Mouse (Mus musculus) MEL (cell line): ENCODE measurements around the gene Cenpa. TPM values are rescaled to one million over a fixed set of nuclear protein-coding genes. Genes with fewer than 3 reads are reported as not detected.
A peak's percentile ranks its signal among the peaks of the same experiment; 100 is the strongest.

Experiments used
- DNase-seq: peaks from one replicate; pipeline ENCODE4 v3.0.0; 2011; ENCODE audit warnings: low read depth, low spot score
- H3K27ac ChIP-seq: 2 replicates; pipeline ENCODE4 v1.5.1; 2012; ENCODE audit warnings: low read depth, mild to moderate bottlenecking, control low read depth, low read length, moderate library complexity; ENCODE audit not compliant: control insufficient read depth
- H3K27me3 ChIP-seq, 2 experiments: fragments of 150-350 bp in 1 of 2; sonication (generic) in 1 of 2; 2 replicates each; pipeline ENCODE4 v1.6.1; 2012; ENCODE audit warnings: low read length in 2 of 2, mild to moderate bottlenecking in 2 of 2, improper control_type of control experiment in 1 of 2, moderate library complexity in 1 of 2; ENCODE audit not compliant: insufficient read depth in 2 of 2, control insufficient read depth in 1 of 2
- H3K36me3 ChIP-seq, 2 experiments: 2 replicates each; pipeline ENCODE4 v1.6.1; 2012 to 2014; ENCODE audit warnings: low read length in 2 of 2, improper control_type of control experiment in 1 of 2, inconsistent platforms in 1 of 2, mild to moderate bottlenecking in 1 of 2; ENCODE audit not compliant: insufficient read depth in 2 of 2, control insufficient read depth in 1 of 2
- H3K4me1 ChIP-seq, 2 experiments: fragments of 150-350 bp in 1 of 2; sonication (generic) in 1 of 2; 2 replicates each; pipeline ENCODE4 v1.6.1; 2012; ENCODE audit warnings: low read length in 2 of 2, improper control_type of control experiment in 1 of 2, mild to moderate bottlenecking in 1 of 2; ENCODE audit not compliant: insufficient read depth in 2 of 2, control insufficient read depth in 1 of 2
- H3K4me3 ChIP-seq, 2 experiments: fragments of 150-350 bp in 1 of 2; sonication (generic) in 1 of 2; 2 replicates each; pipeline ENCODE4 v1.5.1; 2012; ENCODE audit warnings: low read depth in 2 of 2, low read length in 2 of 2, mild to moderate bottlenecking in 2 of 2, moderate library complexity in 2 of 2, control low read depth in 1 of 2, improper control_type of control experiment in 1 of 2; ENCODE audit not compliant: control insufficient read depth in 1 of 2, insufficient read depth in 1 of 2
- H3K79me2 ChIP-seq: 2 replicates; pipeline ENCODE4 v1.6.1; 2012; ENCODE audit warnings: mild to moderate bottlenecking, low read length, moderate library complexity; ENCODE audit not compliant: control insufficient read depth, poor library complexity, insufficient read depth
- H3K9ac ChIP-seq: 2 replicates; pipeline ENCODE4 v1.6.1; 2012; ENCODE audit warnings: low read depth, mild to moderate bottlenecking, control low read depth, low read length, moderate library complexity; ENCODE audit not compliant: control insufficient read depth, poor library complexity, severe bottlenecking
- H3K9me3 ChIP-seq: fragments of 150-350 bp; sonication (generic); replicated peaks from 2 replicates; pipeline ENCODE4 v1.6.1; 2012; ENCODE audit warnings: mild to moderate bottlenecking, low read length, improper control_type of control experiment, moderate library complexity; ENCODE audit not compliant: insufficient read depth
- CHD1 ChIP-seq: IDR thresholded peaks from 2 replicates; pipeline ENCODE4 v1.6.1; 2012; ENCODE audit warnings: low read depth, mild to moderate bottlenecking, inconsistent platforms, low read length, improper control_type of control experiment
- CHD2 ChIP-seq: IDR thresholded peaks from 2 replicates; pipeline ENCODE4 v1.6.1; 2011; ENCODE audit warnings: low read length, improper control_type of control experiment
- CTCF ChIP-seq, 3 experiments: IDR thresholded peaks in 2 of 3; conservative IDR thresholded peaks in 1 of 3; 2 replicates each; pipeline ENCODE4 v1.5.1; 2011 to 2012; ENCODE audit warnings: low read length in 3 of 3, low read depth in 2 of 3, mild to moderate bottlenecking in 2 of 3, improper control_type of control experiment in 1 of 3, inconsistent platforms in 1 of 3, mixed read lengths in 1 of 3, moderate library complexity in 1 of 3; ENCODE audit not compliant: control insufficient read depth in 1 of 3, insufficient read depth in 1 of 3, poor library complexity in 1 of 3, severe bottlenecking in 1 of 3
- EP300 ChIP-seq, 2 experiments: IDR thresholded peaks; 2 replicates each; pipeline ENCODE4 v1.6.1; 2011; ENCODE audit warnings: improper control_type of control experiment in 2 of 2, low read length in 2 of 2, low read depth in 1 of 2, mild to moderate bottlenecking in 1 of 2
- GABPA ChIP-seq: IDR thresholded peaks from 2 replicates; pipeline ENCODE4 v1.6.1; 2012; ENCODE audit warnings: low read depth, mild to moderate bottlenecking, inconsistent platforms, low read length, improper control_type of control experiment, moderate library complexity
- GATA1 ChIP-seq: IDR thresholded peaks from 2 replicates; pipeline ENCODE4 v1.6.1; 2011; ENCODE audit warnings: low read depth, low read length, improper control_type of control experiment
- KAT2A ChIP-seq: conservative IDR thresholded peaks from 2 replicates; pipeline ENCODE4 v1.6.1; 2012; ENCODE audit warnings: low read depth, low read length, improper control_type of control experiment, inconsistent platforms
- MAFK ChIP-seq: IDR thresholded peaks from 2 replicates; pipeline ENCODE4 v1.6.1; 2011; ENCODE audit warnings: low read depth, mild to moderate bottlenecking, low read length, improper control_type of control experiment, borderline replicate concordance
- MAZ ChIP-seq: IDR thresholded peaks from 2 replicates; pipeline ENCODE4 v1.6.1; 2012; ENCODE audit warnings: low read depth, mild to moderate bottlenecking, inconsistent platforms, low read length, improper control_type of control experiment
- MEF2A ChIP-seq: IDR thresholded peaks from 2 replicates; pipeline ENCODE4 v1.6.1; 2014; ENCODE audit warnings: low read depth, mild to moderate bottlenecking, inconsistent platforms, low read length, improper control_type of control experiment; ENCODE audit not compliant: poor library complexity, insufficient replicate concordance, severe bottlenecking; ENCODE audit errors: extremely low read depth
- MYB ChIP-seq: IDR thresholded peaks from 2 replicates; pipeline ENCODE4 v1.6.1; 2011; ENCODE audit warnings: mild to moderate bottlenecking, low read depth, low read length, improper control_type of control experiment
- MYC ChIP-seq: IDR thresholded peaks from 2 replicates; pipeline ENCODE4 v1.6.1; 2011; ENCODE audit warnings: low read depth, mild to moderate bottlenecking, low read length, improper control_type of control experiment, moderate library complexity
- POLR2A ChIP-seq, 2 experiments: IDR thresholded peaks; 2 replicates each; pipeline ENCODE4 v1.6.1; 2011 to 2012; ENCODE audit warnings: low read length in 2 of 2, mild to moderate bottlenecking in 2 of 2, control low read depth in 1 of 2, improper control_type of control experiment in 1 of 2, low read depth in 1 of 2, moderate library complexity in 1 of 2; ENCODE audit not compliant: control insufficient read depth in 1 of 2, insufficient read depth in 1 of 2, poor library complexity in 1 of 2
- RCOR1 ChIP-seq: IDR thresholded peaks from 2 replicates; pipeline ENCODE4 v1.6.1; 2012; ENCODE audit warnings: low read depth, mild to moderate bottlenecking, inconsistent platforms, low read length, improper control_type of control experiment
- ZKSCAN1 ChIP-seq: IDR thresholded peaks from 2 replicates; pipeline ENCODE4 v1.6.1; 2012; ENCODE audit warnings: low read depth, mild to moderate bottlenecking, inconsistent platforms, low read length, improper control_type of control experiment, moderate library complexity
- ZMIZ1 ChIP-seq: IDR thresholded peaks from 2 replicates; pipeline ENCODE4 v1.6.1; 2012; ENCODE audit warnings: low read depth, mild to moderate bottlenecking, inconsistent platforms, low read length, improper control_type of control experiment, moderate library complexity
- polyA plus RNA-seq, 2 experiments: library from polyadenylated mRNA; stranded (reverse) in 1 of 2; unstranded in 1 of 2; fragments of >175 nt in 1 of 2; fragments of >200 nt in 1 of 2; gene quantifications; 2 replicates each; pipeline versions ENCODE4 v1.2.1 to v1.2.4; 2012; ENCODE audit warnings: low replicate concordance in 2 of 2, low read depth in 1 of 2; ENCODE audit not compliant: insufficient read length in 2 of 2, insufficient read depth in 1 of 2, missing spikeins in 1 of 2
- total RNA-seq: library from RNA; depleted of rRNA; stranded (reverse); fragments of 300-350 nt; gene quantifications from 2 replicates; pipeline ENCODE4 v1.2.3, GENCODE M21; 2012

The Cenpa gene
- total and polyA plus RNA-seq, 3 experiments, result 100 to 566 (median 341) TPM

- peak; percentile 57 to 72; a peak in 3 of 4 replicates for TF ChIP-seq EP300 (IDR thresholded peaks at IDR 0.05; ENCODE audit: low read depth in 1 of 2, low read length in 2 of 2)
- TF ChIP-seq GATA1, result peak; percentile 31; the same call in 1 of the 2 replicates
Measured at GRCm38 (mm10) chr5:30665360-30665759, 1.2 kb upstream of the Cenpa start (continued).

DNA sequence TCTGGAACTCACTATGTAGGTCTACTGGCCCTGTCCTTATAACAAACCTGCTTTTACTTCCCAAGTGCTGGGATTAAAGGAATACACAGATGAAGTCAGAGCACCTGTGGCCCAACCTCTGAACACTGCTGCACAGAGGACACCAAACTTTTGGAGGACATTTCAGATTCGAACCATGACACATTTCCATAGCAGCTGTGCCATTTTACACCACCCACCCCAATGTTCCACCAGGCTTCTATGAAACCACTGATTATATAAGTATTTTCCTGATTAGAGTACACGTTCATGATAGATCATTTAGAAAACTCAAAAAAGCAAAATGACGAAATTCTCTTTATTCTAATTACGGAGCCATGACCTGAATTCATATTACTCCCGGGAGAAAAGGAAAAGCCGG is 609 bp upstream of the Cenpa start:
- TF ChIP-seq CTCF (IDR thresholded peaks at IDR 0.05 in 2 of 3, conservative IDR thresholded peaks at IDR 0.05 in 1 of 3; ENCODE audit: control insufficient read depth in 1 of 3, insufficient read depth in 1 of 3, low read depth in 2 of 3, low read length in 3 of 3, poor library complexity in 1 of 3, severe bottlenecking in 1 of 3) (no peak), GABPA (no peak), MYC (no peak), KAT2A (peak; percentile 34; the same call in 1 of the 2 replicates), MAFK (no peak), MYB (no peak), MAZ (no peak), RCOR1 (0 out of 2 replicates have a peak, but pooled peaks have one; percentile 13), CHD2 (no peak), ZKSCAN1 (0 out of 2 replicates have a peak, but pooled peaks have one; percentile 23), POLR2A (IDR thresholded peaks at IDR 0.05; ENCODE audit: control insufficient read depth in 1 of 2, insufficient read depth in 1 of 2, low read depth in 1 of 2, low read length in 2 of 2, poor library complexity in 1 of 2) (no peak), ZMIZ1 (no peak; the same call in 1 of the 2 replicates)
- H3K27me3 ChIP-seq, result no peaks in the 10 kb centered on the region
- peaks cover 18 to 28% of the 10 kb centered on the region in 2 experiments for H3K36me3 ChIP-seq
- H3K9ac ChIP-seq, result peak overlapping the region; percentile 79
- no peak for DNase-seq
- peak overlapping the region; percentile 58 to 71 for H3K4me3 ChIP-seq
- H3K79me2 ChIP-seq, result peaks cover 38% of the 10 kb centered on the region
- peaks cover 15 to 26% of the 10 kb centered on the region in 2 experiments for H3K4me1 ChIP-seq
- peak overlapping the region; percentile 98 for H3K27ac ChIP-seq
- H3K9me3 ChIP-seq, result no peaks in the 10 kb centered on the region

- TF ChIP-seq CHD1 (peak; percentile 95), MEF2A (no peak)
- H3K27me3 ChIP-seq, result no peaks in the 10 kb centered on the region
- H3K9ac ChIP-seq, result peak overlapping the region; percentile 90
Measured at GRCm38 (mm10) chr5:30667215-30667614, 638 bp downstream of the Cenpa start.

More at GRCm38 (mm10) chr5:30667215-30667614, 638 bp downstream of the Cenpa start:
- Histone ChIP-seq H3K27ac (peak overlapping the region; percentile 92), H3K9me3 (no peaks in the 10 kb centered on the region), H3K4me3 (peak overlapping the region; percentile 88 to 97), H3K4me1 (peaks cover 15 to 26% of the 10 kb centered on the region in 2 experiments), H3K79me2 (peaks cover 41% of the 10 kb centered on the region), H3K36me3 (peaks cover 31 to 38% of the 10 kb centered on the region in 2 experiments)
- DNase-seq, result no peak
